Mouse (Mus musculus): ENCODE measurements around the gene Slc35a2. TPM values are rescaled to one million over a fixed set of nuclear protein-coding genes. Genes with fewer than 3 reads are reported as not detected.
"Not testable (repeated sequence)": the region's sequence is repeated elsewhere in the genome, so short reads cannot be mapped to it uniquely, and the experiment has no call there.

Slc35a2 gene
- polyA plus RNA-seq, 1 experiment: 81.7 TPM

GRCm38 (mm10) chrX:7898880-7899874 lies 15.3 kb downstream of the Slc35a2 start, which contains the start of the genes Pqbp1 and Timm17b:
Pqbp1 (minus strand) TSS chrX:7899269.
Timm17b (plus strand) TSS chrX:7899357.
- TF ChIP-seq CTCF (IDR thresholded peaks at IDR 0.05; ENCODE audit: borderline replicate concordance, control insufficient read depth, extremely low read depth, insufficient read depth, low read length, poor library complexity): no peak
- TF ChIP-seq POLR2A (IDR thresholded peaks at IDR 0.05; ENCODE audit: control insufficient read depth, extremely low read depth, insufficient read depth, low read length, poor library complexity): peak; percentile 55; the same call in 1 of the 2 replicates
- 0 out of 2 replicates have a peak, but pooled peaks cover 2% of the 10 kb centered on the region for H3K4me1 ChIP-seq (replicated peaks; ENCODE audit: control insufficient read depth, insufficient read depth, low read length)
- H3K27me3 ChIP-seq (ENCODE audit: control insufficient read depth, insufficient read depth, low read length): no peaks in the 10 kb centered on the region
- 3% methylated on average over 62 of the region's 62 CpGs for WGBS
- peak; percentile 84 for DNase-seq
- H3K27ac ChIP-seq (ENCODE audit: control insufficient read depth, insufficient read depth, low read length): peak within 1 kb of the TSS; percentile 96
- H3K4me3 ChIP-seq (ENCODE audit: control insufficient read depth, insufficient read depth, low read length): peak within 1 kb of the TSS; percentile 100
- peaks cover 15% of the 10 kb centered on the region; the same call in 1 of the 2 replicates for H3K36me3 ChIP-seq (ENCODE audit: control insufficient read depth, insufficient read depth, low read length)

- no peaks in the 10 kb centered on the region for H3K36me3 ChIP-seq (ENCODE audit: control insufficient read depth, insufficient read depth, low read length)
- no peaks in the 10 kb centered on the region for H3K27me3 ChIP-seq (ENCODE audit: control insufficient read depth, insufficient read depth, low read length)
- no peak for DNase-seq
These were observed 20.6 kb downstream of the Slc35a2 start for GRCm38 (mm10) chrX:7904441-7904840.

GRCm38 (mm10) chrX:7907735-7908134 lies 23.9 kb downstream of the Slc35a2 start, which contains the start of gene Gm10491:
Gm10491 (minus strand) TSS chrX:7907835.
- no peak within 1 kb of the TSS for H3K27ac ChIP-seq (ENCODE audit: control insufficient read depth, insufficient read depth, low read length)
- no peaks in the 10 kb centered on the region for H3K27me3 ChIP-seq (ENCODE audit: control insufficient read depth, insufficient read depth, low read length)
- no peak within 1 kb of the TSS for H3K4me3 ChIP-seq (ENCODE audit: control insufficient read depth, insufficient read depth, low read length)
- 100% methylated on average over 5 of the region's 5 CpGs for WGBS
- DNase-seq: no peak
- no peaks in the 10 kb centered on the region for H3K4me1 ChIP-seq (replicated peaks; ENCODE audit: control insufficient read depth, insufficient read depth, low read length)
- TF ChIP-seq CTCF (IDR thresholded peaks at IDR 0.05; ENCODE audit: borderline replicate concordance, control insufficient read depth, extremely low read depth, insufficient read depth, low read length, poor library complexity) (no peak), POLR2A (IDR thresholded peaks at IDR 0.05; ENCODE audit: control insufficient read depth, extremely low read depth, insufficient read depth, low read length, poor library complexity) (no peak)
- H3K36me3 ChIP-seq (ENCODE audit: control insufficient read depth, insufficient read depth, low read length): no peaks in the 10 kb centered on the region

More at GRCm38 (mm10) chrX:7904441-7904840, 20.6 kb downstream of the Slc35a2 start:
- no peak overlapping the region for H3K4me3 ChIP-seq (ENCODE audit: control insufficient read depth, insufficient read depth, low read length)
- WGBS: 96% methylated on average over 5 of the region's 5 CpGs
- H3K27ac ChIP-seq (ENCODE audit: control insufficient read depth, insufficient read depth, low read length): no peak overlapping the region
- TF ChIP-seq POLR2A (IDR thresholded peaks at IDR 0.05; ENCODE audit: control insufficient read depth, extremely low read depth, insufficient read depth, low read length, poor library complexity): no peak
- no peak for TF ChIP-seq CTCF (IDR thresholded peaks at IDR 0.05; ENCODE audit: borderline replicate concordance, control insufficient read depth, extremely low read depth, insufficient read depth, low read length, poor library complexity)
- H3K4me1 ChIP-seq (replicated peaks; ENCODE audit: control insufficient read depth, insufficient read depth, low read length): 0 out of 2 replicates have a peak, but pooled peaks cover 2% of the 10 kb centered on the region

GRCm38 (mm10) chrX:7909242-7909641 lies 25.4 kb downstream of the Slc35a2 start, which contains the start of gene Gm10490:
Gm10490 (plus strand) TSS chrX:7909542.
- not testable (repeated sequence) for H3K27me3 ChIP-seq (ENCODE audit: control insufficient read depth, insufficient read depth, low read length); H3K4me3 ChIP-seq (ENCODE audit: control insufficient read depth, insufficient read depth, low read length); H3K4me1 ChIP-seq (replicated peaks; ENCODE audit: control insufficient read depth, insufficient read depth, low read length); H3K36me3 ChIP-seq (ENCODE audit: control insufficient read depth, insufficient read depth, low read length); DNase-seq; H3K27ac ChIP-seq (ENCODE audit: control insufficient read depth, insufficient read depth, low read length)
- 95% methylated on average over 4 of the region's 4 CpGs for WGBS

- TF ChIP-seq CTCF (IDR thresholded peaks at IDR 0.05; ENCODE audit: borderline replicate concordance, control insufficient read depth, extremely low read depth, insufficient read depth, low read length, poor library complexity): no peak
- TF ChIP-seq POLR2A (IDR thresholded peaks at IDR 0.05; ENCODE audit: control insufficient read depth, extremely low read depth, insufficient read depth, low read length, poor library complexity): no peak
- Histone ChIP-seq H3K27ac (ENCODE audit: control insufficient read depth, insufficient read depth, low read length) (no peak overlapping the region), H3K4me1 (replicated peaks; ENCODE audit: control insufficient read depth, insufficient read depth, low read length) (no peaks in the 10 kb centered on the region), H3K27me3 (ENCODE audit: control insufficient read depth, insufficient read depth, low read length) (no peaks in the 10 kb centered on the region), H3K4me3 (ENCODE audit: control insufficient read depth, insufficient read depth, low read length) (no peak overlapping the region), H3K36me3 (ENCODE audit: control insufficient read depth, insufficient read depth, low read length) (no peaks in the 10 kb centered on the region)
- WGBS: 77% methylated on average over 6 of the region's 6 CpGs
- DNase-seq: no peak
These were observed 26.6 kb downstream of the Slc35a2 start for GRCm38 (mm10) chrX:7910473-7910872.

GRCm38 (mm10) chrX:7915669-7916068 lies 31.8 kb downstream of the Slc35a2 start:
- not testable (repeated sequence) for H3K36me3 ChIP-seq (ENCODE audit: control insufficient read depth, insufficient read depth, low read length); H3K27me3 ChIP-seq (ENCODE audit: control insufficient read depth, insufficient read depth, low read length); H3K4me1 ChIP-seq (replicated peaks; ENCODE audit: control insufficient read depth, insufficient read depth, low read length); H3K4me3 ChIP-seq (ENCODE audit: control insufficient read depth, insufficient read depth, low read length); H3K27ac ChIP-seq (ENCODE audit: control insufficient read depth, insufficient read depth, low read length)
- DNase-seq: peak; percentile 24
- 12% methylated on average over 3 of the region's 3 CpGs for WGBS

- H3K4me1 ChIP-seq (replicated peaks; ENCODE audit: control insufficient read depth, insufficient read depth, low read length); H3K27ac ChIP-seq (ENCODE audit: control insufficient read depth, insufficient read depth, low read length); H3K36me3 ChIP-seq (ENCODE audit: control insufficient read depth, insufficient read depth, low read length); H3K4me3 ChIP-seq (ENCODE audit: control insufficient read depth, insufficient read depth, low read length); DNase-seq; H3K27me3 ChIP-seq (ENCODE audit: control insufficient read depth, insufficient read depth, low read length): not testable (repeated sequence)
- whole genome bisulfite sequencing: 65% methylated on average over 6 of the region's 6 CpGs
These were observed 34.1 kb downstream of the Slc35a2 start for GRCm38 (mm10) chrX:7917960-7918359.

Data from thymus, adult 2 months (tissue).